Mouse (Mus musculus) frontal cortex, postnatal 25 days (tissue): ENCODE data around the gene Mamld1.
"Not testable (repeated sequence)": the region's sequence is repeated elsewhere in the genome, so short reads cannot be mapped to it uniquely, and the experiment has no call there.

Source experiments
- DNase-seq, 2 experiments: peaks; one replicate each; pipeline ENCODE4 v3.0.0; 2022; ENCODE audit warnings: low spot score in 2 of 2

Mamld1 gene

GRCm38 (mm10) chrX:71049864-71050576 lies at the start of gene Mamld1:
TSS of gene Mamld1 (plus strand) at chrX:71050256.
- peak; percentile 50 to 63 for DNase-seq

GRCm38 (mm10) chrX:71024718-71025117 lies 25.3 kb upstream of the Mamld1 start:
- DNase-seq: no peak

DNA sequence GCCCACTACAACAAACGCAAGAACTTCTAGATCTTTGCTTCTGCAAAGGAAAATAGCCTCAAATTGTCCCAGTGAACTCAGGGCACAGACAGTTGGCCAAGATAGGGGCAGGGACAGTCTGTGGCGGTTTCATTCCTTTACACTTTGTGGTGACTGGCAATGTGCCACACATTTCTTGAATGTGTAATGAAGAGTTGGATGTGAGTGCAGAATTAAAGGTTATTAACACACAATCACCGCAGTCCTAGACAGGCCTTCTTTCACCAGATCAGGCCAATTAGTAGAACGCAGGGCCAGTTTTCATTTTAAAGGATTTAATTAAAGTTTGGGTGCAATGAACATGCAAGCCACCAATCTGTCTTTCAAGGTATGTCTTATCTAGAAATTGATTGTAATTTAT lies 22.0 kb upstream of the Mamld1 start:
- DNase-seq: no peak

GRCm38 (mm10) chrX:71028976-71029375 lies 21.1 kb upstream of the Mamld1 start:
- DNase-seq: not testable (repeated sequence)

- DNase-seq: peak in 1 of 2 experiments; percentile 14
Measured at GRCm38 (mm10) chrX:71050677-71051311, 738 bp downstream of the Mamld1 start.

DNA sequence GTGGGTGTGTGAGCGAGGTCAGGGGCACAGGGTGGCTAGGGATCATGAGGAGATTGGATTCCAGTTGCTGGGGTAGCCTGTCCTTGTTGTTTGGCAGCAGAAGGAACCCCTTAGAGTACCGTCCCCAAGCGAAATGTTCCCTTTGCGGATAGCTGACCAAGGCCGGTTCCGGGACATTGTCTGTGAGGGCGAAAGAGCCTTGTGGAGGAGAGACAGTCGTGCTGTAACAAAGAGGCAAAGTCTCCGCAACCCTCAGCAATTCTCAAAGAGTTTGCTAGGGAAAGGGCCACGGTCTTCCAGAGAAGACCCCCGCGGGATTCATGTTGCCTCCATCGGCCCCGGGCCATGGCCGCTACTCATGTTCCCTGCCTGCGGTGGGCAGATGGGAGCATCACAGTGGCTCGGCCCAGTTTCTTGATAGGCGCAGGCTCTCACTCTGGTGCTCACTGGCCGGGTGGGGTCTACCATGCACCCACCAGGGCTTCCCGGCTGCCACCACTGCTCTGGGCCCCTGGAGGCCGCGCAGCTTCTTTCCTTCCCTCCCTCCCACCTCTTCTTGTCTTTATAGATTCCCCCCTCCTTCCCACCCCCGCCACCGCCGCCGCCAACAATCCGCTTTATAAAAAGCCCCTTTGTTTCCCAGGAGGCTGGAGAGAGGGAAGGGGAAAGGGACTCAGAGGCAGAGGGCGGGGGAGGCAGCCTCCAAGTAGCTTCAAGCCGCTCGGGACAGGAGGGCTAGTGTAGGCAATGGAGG lies 1.5 kb downstream of the Mamld1 start:
- peak; percentile 4 to 12 for DNase-seq

DNA sequence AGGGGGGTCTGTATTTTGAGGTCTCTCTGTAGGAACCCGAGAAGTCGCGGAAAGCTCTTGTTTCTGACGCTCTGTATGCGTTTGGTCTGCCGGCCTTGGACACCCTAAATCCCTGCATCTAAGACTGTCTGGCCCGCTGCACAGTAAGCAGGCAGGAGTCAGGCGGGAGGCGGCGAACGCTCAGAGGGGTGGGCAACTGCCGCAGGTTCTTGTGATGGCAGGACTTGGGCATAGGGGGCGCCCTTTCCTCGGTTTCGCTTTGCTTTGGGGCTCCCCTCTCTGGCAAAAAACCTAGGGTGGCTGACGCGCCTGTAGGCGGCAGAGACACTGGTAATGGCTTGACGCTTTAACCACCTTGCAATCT lies 2.0 kb downstream of the Mamld1 start:
- peak; percentile 42 to 76 for DNase-seq

DNA sequence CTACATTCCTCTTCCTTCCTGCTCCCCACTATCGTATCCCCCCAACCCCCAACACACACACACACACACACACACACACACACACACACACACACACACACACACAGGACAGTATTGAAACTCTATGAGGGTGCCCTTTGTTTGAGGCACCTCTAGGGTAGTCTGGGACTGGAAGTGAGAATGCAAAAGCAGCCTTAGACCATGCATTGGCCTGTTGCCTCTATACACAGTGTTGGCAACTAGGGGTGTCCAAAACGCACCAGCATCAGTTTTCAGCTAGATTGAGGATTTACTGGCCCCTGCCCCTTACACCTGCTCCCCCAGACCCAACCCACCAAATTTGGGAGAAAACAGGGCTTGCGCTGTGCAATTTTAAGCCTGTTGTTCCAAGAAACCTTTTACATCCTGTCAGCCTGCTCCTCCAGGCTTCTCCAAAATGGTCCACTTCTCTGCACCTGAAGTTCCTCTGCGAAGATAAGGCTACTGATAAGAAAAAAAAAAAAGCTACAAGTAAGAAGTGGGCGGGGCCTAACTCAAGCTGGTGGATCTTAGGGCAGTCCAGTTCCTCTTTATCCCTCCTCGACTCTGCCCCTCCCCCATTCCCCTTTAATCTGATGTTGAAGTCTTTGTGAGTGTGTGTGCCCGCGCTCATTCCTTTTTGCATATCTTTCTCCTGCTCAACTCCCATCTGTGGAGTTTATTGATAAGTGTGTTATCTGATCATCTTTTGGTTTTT lies 2.6 kb downstream of the Mamld1 start:
- DNase-seq: no peak

DNA sequence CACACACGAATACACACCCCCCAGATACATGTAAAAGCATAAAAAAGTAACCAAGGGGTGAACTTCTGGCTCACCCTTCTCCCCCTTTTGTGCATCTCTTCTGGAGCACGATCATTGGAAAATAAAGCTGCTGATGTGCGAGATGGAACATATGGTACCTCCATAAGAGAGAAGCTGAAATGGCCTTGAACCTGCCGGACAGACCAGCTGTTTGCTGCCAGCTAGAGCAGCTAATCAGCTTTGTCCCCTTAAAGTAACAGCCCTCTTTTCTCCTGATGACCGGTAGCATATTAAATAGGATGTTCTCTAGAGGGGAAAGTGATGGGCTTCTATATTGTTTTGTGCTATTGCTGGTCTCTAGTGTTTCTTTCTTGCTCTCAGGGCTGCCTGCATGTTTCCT lies 3.2 kb downstream of the Mamld1 start:
- no peak for DNase-seq

GRCm38 (mm10) chrX:71056968-71057367 lies 6.9 kb downstream of the Mamld1 start:
- no peak for DNase-seq

DNA sequence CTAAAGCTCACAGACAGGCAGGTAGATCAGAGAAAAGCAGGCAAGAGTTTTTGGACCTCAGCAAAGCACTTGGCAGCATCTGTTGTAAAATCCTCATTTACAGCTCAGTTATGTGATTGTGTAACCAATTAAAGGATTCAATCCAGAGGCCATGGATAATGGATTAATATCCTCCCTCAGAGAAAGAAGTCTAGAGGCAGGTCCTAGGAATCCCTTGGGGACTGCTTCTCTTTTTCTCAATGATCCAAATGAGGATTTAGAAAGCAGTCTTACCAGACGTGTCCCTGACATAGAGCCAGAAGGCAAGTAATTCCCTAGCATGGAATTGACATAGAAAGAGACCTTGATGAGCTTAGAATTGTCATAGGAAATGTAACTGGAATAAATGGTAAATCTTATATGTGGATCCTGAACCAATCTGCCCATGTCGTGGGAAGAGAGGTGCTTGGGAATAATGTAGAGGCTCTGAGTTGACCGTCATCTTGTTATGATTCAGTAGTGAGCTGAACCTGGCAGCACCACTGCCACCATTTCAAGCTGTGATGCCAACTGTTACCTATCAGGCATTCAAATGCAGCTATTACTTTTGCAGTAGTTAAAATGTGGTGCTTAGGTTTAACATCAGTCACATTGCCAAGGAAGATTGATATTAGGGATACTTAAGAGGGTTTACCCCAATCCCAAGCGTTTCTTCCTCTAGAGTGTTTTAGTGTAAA lies 35.2 kb downstream of the Mamld1 start:
- DNase-seq: no peak

DNA sequence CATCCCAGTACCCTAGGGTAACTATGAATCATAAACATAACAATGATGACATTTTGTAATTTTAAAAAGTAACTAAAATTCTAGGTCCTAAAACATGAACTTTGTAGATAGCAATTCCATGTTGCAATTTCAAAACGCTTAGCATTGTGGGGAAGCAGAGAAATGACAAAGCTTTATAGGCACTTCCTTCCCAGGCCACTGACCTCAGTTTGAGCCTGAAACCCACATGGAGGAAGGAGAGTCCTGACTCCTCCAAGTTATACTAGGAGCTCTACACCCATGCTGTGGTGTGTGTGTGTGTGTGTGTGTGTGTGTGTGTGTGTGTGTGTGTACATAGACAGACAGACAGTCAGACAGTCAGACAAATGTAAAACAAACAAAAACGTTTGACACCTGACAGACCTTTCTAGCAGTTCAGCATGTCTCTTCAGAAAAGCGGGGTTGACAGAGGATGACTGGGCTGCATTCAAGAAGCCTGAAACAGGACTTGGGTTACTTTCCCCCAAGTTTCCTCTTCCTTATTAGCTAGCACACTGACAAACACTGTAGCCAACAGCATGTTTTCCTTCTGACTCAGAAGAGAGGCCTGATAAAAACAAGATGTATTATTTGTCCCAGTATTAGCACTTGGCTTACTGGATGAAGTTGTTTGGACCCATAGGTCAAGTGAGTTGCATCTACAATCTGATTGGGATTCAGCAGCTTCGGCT lies 37.5 kb downstream of the Mamld1 start:
- no peak for DNase-seq

GRCm38 (mm10) chrX:71088080-71088414 lies 38.0 kb downstream of the Mamld1 start:
- no peak for DNase-seq

- no peak for DNase-seq
Measured at GRCm38 (mm10) chrX:71105820-71106219, 55.8 kb downstream of the Mamld1 start.

- DNase-seq: peak in 1 of 2 experiments; percentile 8
Measured at GRCm38 (mm10) chrX:71106392-71106791, 56.3 kb downstream of the Mamld1 start.

- no peak for DNase-seq
Measured at GRCm38 (mm10) chrX:71108056-71108735, 58.1 kb downstream of the Mamld1 start.

DNA sequence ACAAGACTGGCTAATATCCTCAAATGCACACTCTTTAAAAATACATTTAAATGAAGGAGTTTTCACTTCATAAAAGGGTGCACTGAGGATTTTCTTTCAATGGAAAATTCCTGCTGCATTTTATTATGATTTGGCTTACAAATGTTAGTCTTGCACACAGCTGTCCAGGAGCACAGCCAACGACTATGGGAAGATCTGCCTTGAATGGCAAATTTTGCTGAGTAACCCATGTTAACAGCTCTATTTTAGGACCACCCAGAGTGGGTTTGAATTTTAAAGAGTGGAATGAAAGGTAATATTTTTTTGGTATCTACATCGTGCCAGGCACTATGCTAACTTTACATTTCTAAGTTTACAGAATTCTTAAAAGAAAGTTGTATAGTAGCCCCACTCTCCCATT lies 60.3 kb downstream of the Mamld1 start:
- DNase-seq: no peak

- no peak for DNase-seq
Measured at GRCm38 (mm10) chrX:71122359-71123293, 72.6 kb downstream of the Mamld1 start.

DNA sequence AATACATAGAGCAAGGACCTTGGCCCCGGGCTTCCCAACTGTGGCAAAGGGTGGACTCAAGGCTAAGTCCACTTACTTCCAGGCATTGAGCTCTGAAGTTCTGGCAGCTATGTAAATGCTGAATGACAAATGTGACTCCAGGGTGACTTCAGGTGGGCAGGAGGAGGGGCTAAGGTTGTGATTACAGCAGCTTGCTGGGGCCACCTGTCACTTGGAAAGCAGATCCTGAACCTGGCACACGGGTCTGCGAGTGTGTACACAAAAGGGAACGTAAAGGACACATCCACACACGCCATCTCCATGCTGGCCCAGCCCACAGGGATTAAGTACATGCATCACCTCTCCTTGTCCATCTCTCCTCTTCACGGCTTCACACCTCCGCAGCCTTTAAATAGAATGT lies 75.0 kb downstream of the Mamld1 start:
- DNase-seq: no peak
